Mouse (Mus musculus) yolk sac, embryonic 10.5 days (tissue): ENCODE measurements around the gene Rpl10a.

Experiments used
- DNase-seq: peaks from one replicate; pipeline ENCODE4 v3.0.0-alpha.2; 2017; ENCODE audit warnings: low spot score

The Rpl10a gene

GRCm38 (mm10) chr17:28328366-28328928, at the start of gene Rpl10a:
TSS of gene Rpl10a (plus strand) at chr17:28328471.
- DNase-seq, result peak; percentile 96

GRCm38 (mm10) chr17:28279236-28279635, 49.0 kb upstream of the Rpl10a start:
- DNase-seq, result no peak

- DNase-seq, result no peak
Observed at GRCm38 (mm10) chr17:28279780-28280422, 48.4 kb upstream of the Rpl10a start.

- no peak for DNase-seq
Observed at GRCm38 (mm10) chr17:28280423-28280800, 47.9 kb upstream of the Rpl10a start.

- DNase-seq, result no peak
Observed at GRCm38 (mm10) chr17:28280831-28281377, 47.4 kb upstream of the Rpl10a start.

GRCm38 (mm10) chr17:28281866-28282441, 46.3 kb upstream of the Rpl10a start:
- no peak for DNase-seq

- DNase-seq, result no peak
Observed at GRCm38 (mm10) chr17:28283199-28283598, 45.1 kb upstream of the Rpl10a start.

GRCm38 (mm10) chr17:28286133-28286532, 42.1 kb upstream of the Rpl10a start:
- DNase-seq, result no peak

GRCm38 (mm10) chr17:28286964-28287363, 41.3 kb upstream of the Rpl10a start:
- DNase-seq, result no peak

- peak; percentile 67 for DNase-seq
Observed at GRCm38 (mm10) chr17:28287578-28287977, 40.7 kb upstream of the Rpl10a start.

GRCm38 (mm10) chr17:28287980-28288379, 40.3 kb upstream of the Rpl10a start:
- DNase-seq, result no peak

- DNase-seq, result no peak
Observed at GRCm38 (mm10) chr17:28290262-28290661, 38.0 kb upstream of the Rpl10a start.

GRCm38 (mm10) chr17:28290671-28291070, 37.6 kb upstream of the Rpl10a start:
- no peak for DNase-seq

- no peak for DNase-seq
Observed at GRCm38 (mm10) chr17:28291346-28291745, 36.9 kb upstream of the Rpl10a start.

GRCm38 (mm10) chr17:28293716-28294115, 34.6 kb upstream of the Rpl10a start:
- DNase-seq, result no peak

GRCm38 (mm10) chr17:28294449-28295333, 33.6 kb upstream of the Rpl10a start:
- DNase-seq, result no peak

- DNase-seq, result no peak
Observed at GRCm38 (mm10) chr17:28298888-28299287, 29.4 kb upstream of the Rpl10a start.

GRCm38 (mm10) chr17:28299669-28300320, 28.5 kb upstream of the Rpl10a start:
- no peak for DNase-seq

- DNase-seq, result no peak
Observed at GRCm38 (mm10) chr17:28300323-28300722, 27.9 kb upstream of the Rpl10a start.

- DNase-seq, result no peak
Observed at GRCm38 (mm10) chr17:28300850-28301249, 27.4 kb upstream of the Rpl10a start.

- no peak for DNase-seq
Observed at GRCm38 (mm10) chr17:28305172-28305571, 23.1 kb upstream of the Rpl10a start.
